Mouse (Mus musculus): ENCODE data around the gene Rps6kc1. TPM values are rescaled to one million over a fixed set of nuclear protein-coding genes. Genes with fewer than 3 reads are reported as not detected.

Gene Rps6kc1
- polyA plus RNA-seq, 1 experiment from 2014 or later = 16.3 TPM

DNA sequence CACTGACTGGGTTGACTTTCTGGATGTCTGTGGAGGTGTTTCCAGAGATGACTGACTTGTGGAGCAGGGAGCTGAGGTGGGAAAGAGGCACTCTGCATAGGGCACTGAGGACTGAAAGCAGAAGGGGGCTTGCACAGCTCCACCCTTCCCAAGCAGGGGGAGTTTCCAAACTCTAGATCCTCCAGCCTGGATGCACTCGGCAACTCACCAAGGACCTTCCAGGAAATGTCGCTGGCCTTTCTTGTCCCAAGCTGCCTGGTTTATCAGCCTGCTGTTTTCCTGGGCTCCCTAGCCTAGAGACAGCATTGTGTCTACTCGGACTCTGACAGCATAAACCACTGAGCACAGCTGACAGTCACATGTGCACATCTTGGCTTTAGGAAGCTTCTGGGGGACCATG lies 64.6 kb downstream of the Rps6kc1 start:
- Histone ChIP-seq H3K9me3 (replicated peaks) (0 out of 2 replicates have a peak, but pooled peaks cover 2% of the 10 kb centered on the region), H3K4me3 (no peak overlapping the region), H3K36me3 (peaks cover 10% of the 10 kb centered on the region), H3K27me3 (ENCODE audit: low read depth, poor library complexity, severe bottlenecking) (no peaks in the 10 kb centered on the region), H3K4me1 (no peaks in the 10 kb centered on the region), H3K27ac (no peak overlapping the region)
- WGBS = 91% methylated on average over 3 of the region's 3 CpGs
- no peak for DNase-seq (ENCODE audit: low spot score)

DNA sequence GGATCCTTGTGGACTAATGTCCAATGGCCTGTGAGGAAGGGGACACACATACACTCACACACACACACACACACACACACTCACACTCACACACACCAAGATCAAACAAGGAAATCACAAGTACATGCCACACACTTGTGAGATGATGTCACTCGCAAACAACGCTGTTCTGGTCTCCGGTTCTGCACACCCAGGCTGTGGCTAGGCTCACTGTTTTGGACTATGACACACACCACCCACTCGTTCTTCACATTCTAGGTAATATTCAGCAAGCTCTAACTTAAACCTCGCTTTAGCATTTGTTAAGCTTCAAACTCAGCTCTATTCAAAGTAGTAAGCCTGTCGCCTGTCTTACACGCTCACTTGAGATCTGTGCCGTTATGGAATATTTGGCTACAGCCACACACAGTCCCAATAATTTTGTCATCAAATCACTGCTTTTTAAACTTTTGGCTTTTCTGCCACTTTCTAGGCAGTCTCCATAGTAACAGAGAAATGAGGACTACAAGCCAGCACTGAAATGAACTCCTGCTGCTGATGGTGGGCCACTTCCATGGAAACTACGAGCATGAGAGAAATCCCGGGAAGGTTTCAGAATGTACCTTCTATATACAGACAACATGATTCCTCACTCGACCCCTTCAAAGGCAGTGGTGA lies 65.4 kb downstream of the Rps6kc1 start:
- H3K4me1 ChIP-seq = no peaks in the 10 kb centered on the region
- no peak overlapping the region for H3K27ac ChIP-seq
- no peak for DNase-seq (ENCODE audit: low spot score)
- H3K27me3 ChIP-seq (ENCODE audit: low read depth, poor library complexity, severe bottlenecking) = no peaks in the 10 kb centered on the region
- peaks cover 10% of the 10 kb centered on the region for H3K36me3 ChIP-seq
- WGBS = 95% methylated on average over 11 of the region's 11 CpGs
- no peaks in the 10 kb centered on the region for H3K9me3 ChIP-seq (replicated peaks)
- no peak overlapping the region for H3K4me3 ChIP-seq

DNA sequence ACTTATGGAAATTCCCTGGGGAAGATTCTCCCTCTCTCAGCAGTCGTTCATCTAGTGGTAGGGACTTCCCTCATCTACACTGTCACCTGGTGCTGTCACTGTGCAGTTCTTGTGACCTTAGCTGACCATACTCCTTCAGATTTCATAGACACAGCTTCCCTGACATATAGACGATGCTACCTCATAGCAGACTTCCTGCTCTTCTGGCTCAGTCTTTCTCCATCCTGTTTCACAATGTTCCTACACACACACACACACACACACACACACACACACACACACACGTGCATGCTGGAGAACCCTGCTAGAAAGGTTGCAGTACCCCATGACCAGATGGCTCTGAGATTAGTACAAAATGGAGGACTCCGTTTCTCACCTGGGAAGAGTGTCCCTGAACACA lies 66.2 kb downstream of the Rps6kc1 start:
- Histone ChIP-seq H3K9me3 (replicated peaks) (no peaks in the 10 kb centered on the region), H3K4me1 (no peaks in the 10 kb centered on the region), H3K36me3 (peaks cover 13% of the 10 kb centered on the region), H3K27me3 (ENCODE audit: low read depth, poor library complexity, severe bottlenecking) (no peaks in the 10 kb centered on the region), H3K27ac (no peak overlapping the region), H3K4me3 (no peak overlapping the region)
- no peak for DNase-seq (ENCODE audit: low spot score)
- 88% methylated on average over 4 of the region's 4 CpGs for WGBS

DNA sequence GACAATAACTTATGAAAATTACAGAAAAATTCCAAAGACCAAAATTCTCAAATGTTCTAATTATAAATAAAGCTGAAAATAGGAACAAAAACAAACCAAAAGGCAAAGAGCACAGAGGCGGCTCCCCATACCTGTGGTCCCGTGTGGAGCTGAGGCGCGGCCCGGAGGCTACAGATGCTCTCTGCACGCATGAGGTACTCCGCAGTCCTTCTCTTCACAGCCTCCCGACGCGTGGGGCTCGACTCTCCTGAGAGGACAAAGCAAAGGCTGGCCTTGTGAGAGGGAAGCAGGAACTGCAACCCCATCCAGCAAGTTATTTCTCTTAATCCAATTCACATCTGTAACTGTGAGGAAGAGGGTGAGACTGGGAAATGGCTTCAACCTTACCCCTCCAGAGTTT lies 67.2 kb downstream of the Rps6kc1 start:
- no peak overlapping the region for H3K27ac ChIP-seq
- no peak for DNase-seq (ENCODE audit: low spot score)
- peaks cover 16% of the 10 kb centered on the region for H3K36me3 ChIP-seq
- no peaks in the 10 kb centered on the region for H3K4me1 ChIP-seq
- 91% methylated on average over 11 of the region's 11 CpGs for WGBS
- H3K4me3 ChIP-seq = no peak overlapping the region
- no peaks in the 10 kb centered on the region for H3K9me3 ChIP-seq (replicated peaks)
- no peaks in the 10 kb centered on the region for H3K27me3 ChIP-seq (ENCODE audit: low read depth, poor library complexity, severe bottlenecking)

DNA sequence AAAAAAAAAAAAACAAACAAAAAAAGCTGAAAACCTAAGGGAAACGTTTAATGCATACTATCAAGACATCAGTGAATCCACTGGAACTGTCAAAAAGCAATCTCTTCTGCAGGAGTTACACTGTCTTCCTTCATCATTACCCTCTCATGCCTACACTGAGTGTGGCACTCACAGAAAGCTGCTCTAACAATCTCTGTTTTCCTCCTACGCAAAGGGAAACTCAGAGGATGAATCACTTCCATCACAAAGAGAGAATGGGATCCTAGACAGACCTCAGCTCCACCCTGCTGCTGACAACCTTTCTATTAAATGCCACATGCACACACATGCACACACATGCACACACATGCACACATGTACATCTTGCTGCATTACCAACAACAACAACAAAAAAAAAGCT lies 75.5 kb downstream of the Rps6kc1 start:
- DNase-seq (ENCODE audit: low spot score) = no peak
- 92% methylated on average over 2 of the region's 2 CpGs for WGBS
- Histone ChIP-seq H3K36me3 (peaks cover 6% of the 10 kb centered on the region; the same call in 1 of the 2 replicates), H3K4me1 (no peaks in the 10 kb centered on the region), H3K9me3 (replicated peaks) (no peaks in the 10 kb centered on the region), H3K4me3 (no peak overlapping the region), H3K27me3 (ENCODE audit: low read depth, poor library complexity, severe bottlenecking) (no peaks in the 10 kb centered on the region), H3K27ac (no peak overlapping the region)

GRCm38 (mm10) chr1:190834201-190834907 lies 77.2 kb downstream of the Rps6kc1 start:
- DNase-seq (ENCODE audit: low spot score) = no peak
- Histone ChIP-seq H3K9me3 (replicated peaks) (no peaks in the 10 kb centered on the region), H3K4me3 (no peak overlapping the region), H3K27me3 (ENCODE audit: low read depth, poor library complexity, severe bottlenecking) (no peaks in the 10 kb centered on the region), H3K27ac (no peak overlapping the region), H3K4me1 (no peaks in the 10 kb centered on the region), H3K36me3 (no peaks in the 10 kb centered on the region; the same call in 1 of the 2 replicates)
- WGBS = 83% methylated on average over 7 of the region's 7 CpGs

DNA sequence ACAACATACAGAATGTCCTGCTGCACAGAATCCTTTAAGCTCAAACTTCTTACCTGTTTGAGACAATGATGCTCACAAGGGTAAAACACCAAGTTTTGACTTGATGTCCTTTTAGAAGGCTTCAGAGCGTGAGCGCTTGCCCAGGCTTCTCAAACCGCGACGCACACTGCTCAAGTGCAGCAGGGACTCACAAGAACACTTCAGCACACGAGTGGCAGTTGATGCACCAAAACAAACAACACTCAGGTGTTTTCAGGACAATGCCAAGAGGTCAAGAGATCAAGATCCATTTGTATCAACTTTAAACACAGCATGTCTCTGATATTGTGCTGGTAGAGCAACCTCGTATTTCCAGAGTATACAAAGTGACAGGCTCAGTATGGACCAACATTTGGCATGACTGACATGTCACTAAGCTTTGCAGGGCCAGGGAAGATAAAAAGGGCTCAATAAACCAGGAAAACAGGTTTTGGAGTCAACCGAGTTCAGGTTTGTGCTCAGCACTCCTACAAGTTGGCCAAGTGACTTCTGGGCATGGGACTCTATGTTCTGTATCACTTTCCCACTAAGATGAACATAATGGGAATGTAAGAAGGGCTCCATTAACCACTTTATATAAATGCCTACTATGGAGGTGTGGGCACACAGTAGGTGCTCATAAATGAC lies 78.5 kb downstream of the Rps6kc1 start:
- no peaks in the 10 kb centered on the region for H3K36me3 ChIP-seq
- no peak overlapping the region for H3K27ac ChIP-seq
- no peaks in the 10 kb centered on the region for H3K27me3 ChIP-seq (ENCODE audit: low read depth, poor library complexity, severe bottlenecking)
- no peak for DNase-seq (ENCODE audit: low spot score)
- no peaks in the 10 kb centered on the region for H3K4me1 ChIP-seq
- H3K9me3 ChIP-seq (replicated peaks) = no peaks in the 10 kb centered on the region
- no peak overlapping the region for H3K4me3 ChIP-seq
- 90% methylated on average over 8 of the region's 8 CpGs for WGBS

DNA sequence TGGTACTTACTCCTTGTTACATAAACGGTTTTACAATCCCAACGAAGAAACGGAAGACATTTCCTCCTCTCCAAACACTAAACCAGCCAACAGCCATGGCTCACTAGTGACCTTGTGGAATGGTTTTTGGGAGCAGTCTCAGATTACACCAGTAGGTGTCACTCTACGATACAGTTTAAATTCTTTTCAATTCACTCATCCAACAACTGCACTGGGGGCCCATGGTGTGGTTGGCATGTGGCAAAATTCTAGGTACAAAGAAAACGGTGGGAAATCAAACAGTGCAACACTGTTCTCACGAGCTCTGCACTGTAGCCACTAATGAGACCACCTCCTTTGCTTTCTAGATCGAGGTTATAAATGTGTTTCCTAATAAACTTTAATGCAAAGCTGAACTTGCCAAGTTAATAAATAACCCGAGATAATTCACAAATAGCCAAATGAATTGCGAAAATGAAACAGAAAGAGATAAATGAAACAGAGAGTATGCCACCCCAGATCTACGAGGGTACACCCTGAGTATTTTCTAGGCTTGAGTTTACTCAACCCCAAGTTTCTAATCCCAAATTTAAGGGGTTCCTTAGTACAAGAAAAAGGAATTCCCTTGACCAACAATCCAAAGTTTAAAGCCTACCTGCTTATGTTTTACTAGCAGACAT lies 79.6 kb downstream of the Rps6kc1 start:
- H3K36me3 ChIP-seq = no peaks in the 10 kb centered on the region
- DNase-seq (ENCODE audit: low spot score) = peak; percentile 35

GRCm38 (mm10) chr1:190826486-190827034 lies 85.0 kb downstream of the Rps6kc1 start:
- 94% methylated on average over 9 of the region's 9 CpGs for WGBS
- H3K4me1 ChIP-seq = no peaks in the 10 kb centered on the region

More for the DNA sequence above, 79.6 kb downstream of the Rps6kc1 start:
- Histone ChIP-seq H3K27me3 (ENCODE audit: low read depth, poor library complexity, severe bottlenecking) (no peaks in the 10 kb centered on the region), H3K9me3 (replicated peaks) (no peaks in the 10 kb centered on the region), H3K27ac (no peak overlapping the region), H3K4me3 (no peak overlapping the region), H3K4me1 (no peaks in the 10 kb centered on the region)
- WGBS = 65% methylated on average over 10 of the region's 10 CpGs

DNA sequence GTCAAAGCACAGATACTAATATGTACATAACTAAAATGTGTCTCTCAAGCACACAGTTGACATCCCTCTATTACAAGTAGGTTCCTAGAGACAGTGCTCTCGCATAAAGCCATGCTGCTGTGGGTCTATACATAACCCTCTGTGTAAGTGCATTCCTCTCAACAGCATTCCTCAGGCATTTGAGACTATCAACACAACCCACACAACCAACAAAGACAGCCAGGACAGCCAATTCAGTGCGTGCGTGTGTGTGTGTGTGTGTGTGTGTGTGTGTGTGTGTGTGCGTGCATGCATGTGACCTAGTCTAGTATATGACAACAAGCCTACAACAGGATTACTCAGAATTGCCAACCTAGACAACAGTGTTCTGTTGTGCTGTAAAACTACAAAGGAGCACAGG lies 87.8 kb downstream of the Rps6kc1 start:
- Histone ChIP-seq H3K36me3 (no peaks in the 10 kb centered on the region), H3K27ac (no peak overlapping the region), H3K27me3 (ENCODE audit: low read depth, poor library complexity, severe bottlenecking) (no peaks in the 10 kb centered on the region), H3K4me1 (no peaks in the 10 kb centered on the region), H3K4me3 (no peak overlapping the region), H3K9me3 (replicated peaks) (no peaks in the 10 kb centered on the region)
- 95% methylated on average over 4 of the region's 4 CpGs for WGBS
- no peak for DNase-seq (ENCODE audit: low spot score)

More at GRCm38 (mm10) chr1:190826486-190827034, 85.0 kb downstream of the Rps6kc1 start:
- H3K27ac ChIP-seq = no peak overlapping the region
- no peak for DNase-seq (ENCODE audit: low spot score)
- no peaks in the 10 kb centered on the region for H3K27me3 ChIP-seq (ENCODE audit: low read depth, poor library complexity, severe bottlenecking)
- no peak overlapping the region for H3K4me3 ChIP-seq
- no peaks in the 10 kb centered on the region for H3K36me3 ChIP-seq
- no peaks in the 10 kb centered on the region for H3K9me3 ChIP-seq (replicated peaks)

- Histone ChIP-seq H3K36me3 (no peaks in the 10 kb centered on the region), H3K4me1 (peaks cover 13% of the 10 kb centered on the region), H3K9me3 (replicated peaks) (no peaks in the 10 kb centered on the region), H3K27ac (no peak overlapping the region), H3K4me3 (no peak overlapping the region), H3K27me3 (ENCODE audit: low read depth, poor library complexity, severe bottlenecking) (no peaks in the 10 kb centered on the region)
- no peak for DNase-seq (ENCODE audit: low spot score)
- WGBS = 89% methylated on average over 11 of the region's 11 CpGs
Observed at GRCm38 (mm10) chr1:190816141-190816540, 95.4 kb downstream of the Rps6kc1 start.

GRCm38 (mm10) chr1:190810408-190810807 lies 101.2 kb downstream of the Rps6kc1 start:
- peaks cover 12% of the 10 kb centered on the region; the same call in 1 of the 2 replicates for H3K36me3 ChIP-seq
- peaks cover 7% of the 10 kb centered on the region for H3K4me1 ChIP-seq
- no peak for DNase-seq (ENCODE audit: low spot score)
- WGBS = 79% methylated on average over 6 of the region's 6 CpGs
- no peak overlapping the region for H3K27ac ChIP-seq
- no peaks in the 10 kb centered on the region for H3K27me3 ChIP-seq (ENCODE audit: low read depth, poor library complexity, severe bottlenecking)
- H3K9me3 ChIP-seq (replicated peaks) = no peaks in the 10 kb centered on the region
- H3K4me3 ChIP-seq = no peak overlapping the region

Measured in limb, embryonic 10.5 days (tissue).